Mouse (Mus musculus) embryonic facial prominence, embryonic 12.5 days (tissue): ENCODE measurements around the gene Znfx1. TPM values are rescaled to one million over a fixed set of nuclear protein-coding genes. Genes with fewer than 3 reads are reported as not detected.

Experiments
- ATAC-seq: fragments of 200-750 bp; cut with Nextera tagmentation; 2 replicates; pipeline ENCODE4 v1.8.0; 2017; ENCODE audit not compliant: insufficient number of reproducible peaks, insufficient read depth, low FRiP score, low TSS enrichment
- H3K27ac ChIP-seq: fragments of 300-500 bp; sonication (generic); 2 replicates; pipeline ENCODE4 v1.5.1; 2016; ENCODE audit warnings: mild to moderate bottlenecking
- H3K27me3 ChIP-seq: fragments of 300-500 bp; sonication (generic); 2 replicates; pipeline ENCODE4 v1.6.1; 2016; ENCODE audit warnings: mild to moderate bottlenecking, moderate library complexity
- H3K36me3 ChIP-seq: fragments of 300-500 bp; sonication (generic); 2 replicates; pipeline ENCODE4 v1.6.1; 2016; ENCODE audit warnings: mild to moderate bottlenecking
- H3K4me1 ChIP-seq: fragments of 300-500 bp; sonication (generic); 2 replicates; pipeline ENCODE4 v1.6.1; 2016
- H3K4me2 ChIP-seq: fragments of 300-500 bp; sonication (generic); replicated peaks from 2 replicates; pipeline ENCODE4 v1.6.1; 2016; ENCODE audit warnings: mild to moderate bottlenecking, moderate library complexity
- H3K4me3 ChIP-seq: fragments of 300-500 bp; sonication (generic); 2 replicates; pipeline ENCODE4 v1.5.1; 2016; ENCODE audit warnings: mild to moderate bottlenecking
- H3K9ac ChIP-seq: fragments of 300-500 bp; sonication (generic); 2 replicates; pipeline ENCODE4 v1.6.1; 2016; ENCODE audit warnings: mild to moderate bottlenecking, moderate library complexity
- H3K9me3 ChIP-seq: fragments of 300-500 bp; sonication (generic); 2 replicates; pipeline ENCODE4 v1.6.1; 2016; ENCODE audit warnings: mild to moderate bottlenecking, moderate library complexity
- WGBS: fragments of 180-500 bp; shearing (Covaris S2); methylation state at CpG from one replicate; pipeline ENCODE4 v1.1.7; 2016; 5-methylcytosine and 5-hydroxymethylcytosine counted together
- polyA plus RNA-seq: library from polyadenylated mRNA; unstranded; fragments of >200 nt; fragmentation: Nextera tagmentation; extraction: Ambion mirVana; gene quantifications from 2 replicates; pipeline ENCODE4 v1.2.1, GENCODE M21; 2016

The Znfx1 gene
- polyA plus RNA-seq: 7.2 and 7.6 TPM in 2 replicates

DNA sequence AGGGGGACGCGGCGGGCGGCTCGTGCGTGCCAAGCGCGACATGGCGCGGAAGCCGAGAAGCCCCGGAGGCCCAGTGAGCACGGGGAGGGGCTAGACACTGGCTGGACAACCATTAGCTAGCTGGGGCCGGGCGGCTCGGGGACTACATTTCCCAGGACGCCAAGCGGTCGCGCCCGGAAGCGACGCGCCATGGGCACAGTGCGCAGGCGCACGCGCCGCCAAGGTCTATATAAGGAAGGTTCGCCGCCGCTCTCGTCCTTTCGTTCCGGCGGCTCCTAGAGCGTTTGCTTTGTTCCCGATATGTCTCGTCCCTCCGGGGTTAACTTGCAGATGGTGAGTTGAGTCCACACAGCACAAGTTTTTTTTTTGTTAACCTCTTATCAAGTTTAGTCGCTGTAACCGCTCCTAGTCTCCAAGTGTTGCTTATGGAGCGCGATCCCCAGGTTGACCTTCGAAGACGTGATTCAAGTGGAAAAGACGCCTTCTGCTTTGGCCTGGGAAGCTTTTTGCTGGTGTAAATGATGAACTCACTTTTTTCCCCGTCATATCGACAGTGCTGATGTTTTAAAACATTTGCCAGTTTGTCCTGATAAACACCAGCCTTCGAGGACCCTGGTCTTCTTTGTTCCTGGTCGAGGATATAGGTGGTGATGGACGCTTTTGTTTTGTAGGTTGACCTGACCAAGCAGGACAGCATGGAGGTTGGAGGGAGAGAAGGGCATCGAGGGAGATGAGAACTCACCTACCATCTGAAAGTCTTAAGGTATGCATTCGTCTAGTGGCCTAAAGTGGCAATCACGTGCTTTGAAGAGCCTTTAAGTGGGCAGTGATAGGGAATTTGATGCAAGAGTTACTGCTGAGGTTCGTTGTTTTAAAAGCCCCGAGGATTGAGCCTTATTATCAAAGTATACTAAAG, at the start of gene Znfx1:
Znfx1 (minus strand) TSS at position 51 of the 916 bp plus-strand sequence.
- peak within 1 kb of the TSS; percentile 86 for H3K4me3 ChIP-seq
- ATAC-seq: peak; percentile 91
- peaks cover 33% of the 10 kb centered on the region for H3K4me1 ChIP-seq
- peak within 1 kb of the TSS; percentile 79 for H3K4me2 ChIP-seq
- under 1% methylated on average over 52 of the region's 57 CpGs for WGBS
- H3K27me3 ChIP-seq: no peaks in the 10 kb centered on the region
- H3K36me3 ChIP-seq: peaks cover 28% of the 10 kb centered on the region
- H3K9me3 ChIP-seq: no peaks in the 10 kb centered on the region
- peak within 1 kb of the TSS; percentile 91 for H3K27ac ChIP-seq
- peak within 1 kb of the TSS; percentile 89 for H3K9ac ChIP-seq

GRCm38 (mm10) chr2:167112259-167112658, 49.4 kb upstream of the Znfx1 start:
- ATAC-seq: no peak
- no peak overlapping the region for H3K4me2 ChIP-seq
- H3K4me1 ChIP-seq: peaks cover 5% of the 10 kb centered on the region; the same call in 1 of the 2 replicates
- 0 out of 2 replicates have a peak, but pooled peaks cover 1% of the 10 kb centered on the region for H3K9me3 ChIP-seq
- H3K36me3 ChIP-seq: no peaks in the 10 kb centered on the region
- H3K27ac ChIP-seq: no peak overlapping the region; the same call in 1 of the 2 replicates
- H3K9ac ChIP-seq: no peak overlapping the region
- no peak overlapping the region for H3K4me3 ChIP-seq
- H3K27me3 ChIP-seq: no peaks in the 10 kb centered on the region
- WGBS: 36% methylated on average over 7 of the region's 7 CpGs

GRCm38 (mm10) chr2:167109506-167109905, 46.7 kb upstream of the Znfx1 start:
- H3K4me2 ChIP-seq: no peak overlapping the region
- ATAC-seq: no peak
- H3K4me3 ChIP-seq: no peak overlapping the region
- 75% methylated on average over 8 of the region's 8 CpGs for WGBS
- H3K27me3 ChIP-seq: no peaks in the 10 kb centered on the region
- no peak overlapping the region for H3K27ac ChIP-seq
- H3K9ac ChIP-seq: no peak overlapping the region
- H3K9me3 ChIP-seq: peaks cover 10% of the 10 kb centered on the region; the same call in 1 of the 2 replicates
- peaks cover 5% of the 10 kb centered on the region; the same call in 1 of the 2 replicates for H3K4me1 ChIP-seq
- 0 out of 2 replicates have a peak, but pooled peaks cover 4% of the 10 kb centered on the region for H3K36me3 ChIP-seq

- Histone ChIP-seq H3K9me3 (peaks cover 10% of the 10 kb centered on the region; the same call in 1 of the 2 replicates), H3K27ac (no peak overlapping the region), H3K9ac (no peak overlapping the region), H3K27me3 (no peaks in the 10 kb centered on the region), H3K36me3 (0 out of 2 replicates have a peak, but pooled peaks cover 4% of the 10 kb centered on the region), H3K4me3 (no peak overlapping the region), H3K4me2 (no peak overlapping the region), H3K4me1 (peaks cover 6% of the 10 kb centered on the region; the same call in 1 of the 2 replicates)
- no peak for ATAC-seq
- WGBS: 78% methylated on average over 7 of the region's 7 CpGs
Measured at GRCm38 (mm10) chr2:167103546-167103945, 40.7 kb upstream of the Znfx1 start.

DNA sequence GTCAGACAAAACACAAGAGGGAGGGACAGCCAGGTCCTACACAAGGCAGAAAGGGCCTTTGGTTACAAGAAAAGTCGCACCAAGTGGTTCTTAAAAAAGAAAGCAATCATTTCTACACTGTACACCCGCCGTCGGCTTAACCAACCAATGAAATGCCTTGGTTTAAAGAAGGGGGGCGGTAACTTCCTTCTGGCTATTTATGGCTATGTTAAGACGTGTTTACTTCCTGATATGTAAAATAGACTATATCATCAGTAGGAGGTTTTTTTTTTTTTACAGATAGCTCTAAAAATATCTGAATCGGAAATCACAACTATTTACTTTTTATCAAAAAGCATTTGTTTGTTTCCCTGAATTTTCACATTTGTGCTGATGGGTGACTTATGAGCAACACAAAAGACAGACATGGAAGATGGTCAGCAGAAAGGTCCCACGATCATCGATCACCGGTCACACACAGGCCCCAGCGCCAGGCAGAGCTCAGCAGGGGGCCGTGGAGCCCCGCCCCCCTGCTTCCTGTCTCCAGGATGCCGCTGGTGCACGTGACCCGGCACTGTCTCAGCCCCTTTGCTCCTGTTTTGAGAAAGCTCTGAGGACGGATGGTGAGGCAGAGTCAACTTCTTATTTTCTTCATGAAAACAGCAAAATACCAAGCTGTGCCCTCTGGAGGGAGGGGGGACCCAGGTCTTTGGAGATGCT, 39.1 kb upstream of the Znfx1 start:
- no peak overlapping the region for H3K4me2 ChIP-seq
- WGBS: 80% methylated on average over 17 of the region's 17 CpGs
- no peak for ATAC-seq
- peaks cover 5% of the 10 kb centered on the region; the same call in 1 of the 2 replicates for H3K9me3 ChIP-seq
- no peaks in the 10 kb centered on the region for H3K27me3 ChIP-seq
- H3K27ac ChIP-seq: no peak overlapping the region
- H3K9ac ChIP-seq: no peak overlapping the region
- H3K4me1 ChIP-seq: peaks cover 6% of the 10 kb centered on the region; the same call in 1 of the 2 replicates
- H3K4me3 ChIP-seq: no peak overlapping the region
- H3K36me3 ChIP-seq: 0 out of 2 replicates have a peak, but pooled peaks cover 4% of the 10 kb centered on the region

- no peak for ATAC-seq
- H3K36me3 ChIP-seq: no peaks in the 10 kb centered on the region
- WGBS: 88% methylated on average over 4 of the region's 4 CpGs
Measured at GRCm38 (mm10) chr2:167094688-167095087, 31.9 kb upstream of the Znfx1 start.

GRCm38 (mm10) chr2:167093171-167093900, 30.5 kb upstream of the Znfx1 start:
- no peak for ATAC-seq
- Histone ChIP-seq H3K27ac (no peak overlapping the region), H3K9me3 (no peaks in the 10 kb centered on the region), H3K4me3 (no peak overlapping the region), H3K4me2 (no peak overlapping the region), H3K27me3 (no peaks in the 10 kb centered on the region), H3K4me1 (0 out of 2 replicates have a peak, but pooled peaks cover 5% of the 10 kb centered on the region), H3K9ac (no peak overlapping the region), H3K36me3 (no peaks in the 10 kb centered on the region)
- 91% methylated on average over 13 of the region's 13 CpGs for WGBS

More at GRCm38 (mm10) chr2:167094688-167095087, 31.9 kb upstream of the Znfx1 start:
- Histone ChIP-seq H3K9me3 (no peaks in the 10 kb centered on the region), H3K4me3 (no peak overlapping the region), H3K27ac (no peak overlapping the region), H3K4me1 (0 out of 2 replicates have a peak, but pooled peaks cover 5% of the 10 kb centered on the region), H3K9ac (no peak overlapping the region), H3K27me3 (no peaks in the 10 kb centered on the region), H3K4me2 (no peak overlapping the region)

- no peak for ATAC-seq
- Histone ChIP-seq H3K4me3 (no peak overlapping the region), H3K27me3 (no peaks in the 10 kb centered on the region), H3K4me2 (no peak overlapping the region), H3K9ac (no peak overlapping the region), H3K4me1 (0 out of 2 replicates have a peak, but pooled peaks cover 2% of the 10 kb centered on the region), H3K36me3 (no peaks in the 10 kb centered on the region), H3K27ac (no peak overlapping the region), H3K9me3 (no peaks in the 10 kb centered on the region)
- 78% methylated on average over 1 of the region's 1 CpGs for WGBS
Measured at GRCm38 (mm10) chr2:167090271-167090670, 27.5 kb upstream of the Znfx1 start.

GRCm38 (mm10) chr2:167086836-167087235, 24.0 kb upstream of the Znfx1 start:
- Histone ChIP-seq H3K27me3 (no peaks in the 10 kb centered on the region), H3K4me3 (no peak overlapping the region), H3K36me3 (no peaks in the 10 kb centered on the region), H3K27ac (no peak overlapping the region), H3K9me3 (no peaks in the 10 kb centered on the region), H3K9ac (no peak overlapping the region), H3K4me2 (no peak overlapping the region), H3K4me1 (peaks cover 2% of the 10 kb centered on the region; the same call in 1 of the 2 replicates)
- no peak for ATAC-seq
- 73% methylated on average over 5 of the region's 5 CpGs for WGBS

DNA sequence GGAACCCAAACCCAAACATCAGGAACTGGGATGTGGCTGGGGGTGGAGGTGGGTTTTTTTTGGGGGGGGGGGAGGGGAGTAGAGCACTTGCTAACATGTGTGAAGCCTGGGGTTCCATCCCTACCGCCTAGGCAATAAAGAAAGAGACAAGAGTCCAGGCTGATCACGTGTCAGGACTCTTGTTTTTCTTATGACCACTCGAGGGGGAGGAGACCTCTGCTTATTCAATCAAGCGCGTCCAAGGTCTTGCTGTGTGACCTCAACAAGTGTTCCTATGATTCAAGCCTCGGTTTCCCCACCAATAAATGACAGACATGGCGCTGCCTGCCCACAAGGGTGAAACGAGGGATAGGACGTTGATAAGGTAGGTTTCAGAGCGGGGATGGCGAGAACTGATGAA, 23.3 kb upstream of the Znfx1 start:
- H3K27ac ChIP-seq: no peak overlapping the region
- no peaks in the 10 kb centered on the region for H3K36me3 ChIP-seq
- no peak for ATAC-seq
- H3K9ac ChIP-seq: no peak overlapping the region
- H3K4me2 ChIP-seq: no peak overlapping the region
- H3K27me3 ChIP-seq: no peaks in the 10 kb centered on the region
- no peaks in the 10 kb centered on the region for H3K9me3 ChIP-seq
- no peak overlapping the region for H3K4me3 ChIP-seq
- H3K4me1 ChIP-seq: peaks cover 8% of the 10 kb centered on the region; the same call in 1 of the 2 replicates
- 74% methylated on average over 11 of the region's 11 CpGs for WGBS

GRCm38 (mm10) chr2:167081639-167082038, 18.8 kb upstream of the Znfx1 start:
- H3K9ac ChIP-seq: no peak overlapping the region
- no peak overlapping the region for H3K27ac ChIP-seq
- no peaks in the 10 kb centered on the region for H3K9me3 ChIP-seq
- no peaks in the 10 kb centered on the region for H3K36me3 ChIP-seq
- H3K4me2 ChIP-seq: no peak overlapping the region
- WGBS: 25% methylated on average over 4 of the region's 4 CpGs
- H3K4me1 ChIP-seq: peaks cover 31% of the 10 kb centered on the region
- no peaks in the 10 kb centered on the region for H3K27me3 ChIP-seq
- H3K4me3 ChIP-seq: no peak overlapping the region
- ATAC-seq: peak; percentile 24; the same call in 1 of the 2 replicates
